Mouse (Mus musculus): ENCODE measurements at regions not wholly inside any gene's neighbourhood (a gene's known extent, or its start where the extent isn't known, plus 50 kb on each side); places are given as distances from the start of the nearest gene placed in this dataset.
A peak's percentile ranks its signal among the peaks of the same experiment; 100 is the strongest.

DNA sequence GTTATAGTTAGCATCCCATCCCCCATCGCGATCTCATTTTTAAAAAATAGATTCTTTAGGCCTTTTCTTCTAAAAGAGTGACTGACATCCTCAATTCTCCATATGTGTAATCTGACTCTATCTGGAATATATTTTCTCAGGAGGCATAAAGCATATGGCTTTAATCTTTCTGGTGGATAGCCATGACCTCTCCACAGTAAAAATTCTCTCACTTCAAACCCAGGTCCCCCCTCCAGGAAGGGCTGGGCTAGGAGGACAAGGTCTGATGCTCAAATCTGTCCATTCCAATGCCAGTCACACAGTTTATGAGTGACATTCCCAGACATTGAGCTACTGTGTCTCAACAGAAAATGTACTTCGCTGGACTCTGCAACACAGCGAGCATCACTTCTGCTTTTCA lies 226.8 kb upstream of the Kdm8 start:
- no peaks in the 10 kb centered on the region for H3K27me3 ChIP-seq (replicated peaks; ENCODE audit: low read depth, poor library complexity, severe bottlenecking)
- peak; percentile 11 for DNase-seq (ENCODE audit: low spot score)
- no peaks in the 10 kb centered on the region for H3K36me3 ChIP-seq (replicated peaks)
- no peak overlapping the region for H3K27ac ChIP-seq (replicated peaks)
- H3K9me3 ChIP-seq: no peaks in the 10 kb centered on the region
- H3K4me3 ChIP-seq: no peak overlapping the region
- WGBS: 87% methylated on average over 4 of the region's 4 CpGs
- H3K4me1 ChIP-seq: peaks cover 15% of the 10 kb centered on the region

DNA sequence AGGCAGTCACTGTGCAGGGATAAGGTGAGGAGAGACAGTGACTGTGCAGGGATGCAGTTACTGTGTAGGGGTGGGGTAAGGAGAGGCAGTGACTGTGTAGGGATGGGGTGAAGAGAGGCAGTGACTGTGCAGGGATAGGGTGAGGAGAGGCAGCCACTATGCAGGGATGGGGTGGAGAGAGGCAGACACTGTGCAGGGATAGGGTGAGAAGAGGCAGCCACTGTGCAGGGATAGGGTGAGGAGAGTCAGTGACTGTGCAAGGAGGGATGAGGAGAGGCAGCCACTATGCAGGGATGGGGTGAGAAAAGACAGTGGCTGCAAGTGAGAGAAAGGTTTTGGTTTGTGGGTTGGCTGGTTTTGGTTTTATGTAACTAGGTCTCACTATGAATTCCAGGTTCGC lies 221.8 kb upstream of the Kdm8 start:
- Histone ChIP-seq H3K36me3 (replicated peaks) (no peaks in the 10 kb centered on the region), H3K27me3 (replicated peaks; ENCODE audit: low read depth, poor library complexity, severe bottlenecking) (no peaks in the 10 kb centered on the region), H3K27ac (replicated peaks) (no peak overlapping the region), H3K4me3 (no peak overlapping the region), H3K4me1 (peaks cover 5% of the 10 kb centered on the region), H3K9me3 (no peaks in the 10 kb centered on the region)
- DNase-seq (ENCODE audit: low spot score): no peak
- WGBS: 89% methylated on average over 1 of the region's 1 CpGs

DNA sequence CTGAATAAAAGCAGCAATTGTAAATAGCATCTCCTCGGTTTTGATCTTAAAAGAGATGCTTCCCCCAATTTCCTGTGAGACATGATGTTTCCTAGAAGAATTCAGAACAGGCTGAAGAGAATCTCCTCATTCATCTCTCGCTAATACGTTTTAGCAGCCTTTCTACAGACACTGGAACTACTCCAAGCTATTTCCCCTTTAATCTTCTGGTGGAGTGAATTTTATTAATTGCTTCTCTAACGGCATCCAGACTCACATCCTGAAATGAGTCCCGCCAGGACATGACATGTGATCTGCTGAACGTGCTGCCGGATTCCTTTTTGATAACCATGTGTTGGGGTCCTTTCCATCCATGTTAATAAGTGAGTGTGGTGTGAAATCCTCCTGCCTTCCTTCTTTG lies 209.6 kb upstream of the Kdm8 start:
- no peak overlapping the region for H3K4me3 ChIP-seq
- no peak overlapping the region for H3K27ac ChIP-seq (replicated peaks)
- WGBS: 72% methylated on average over 7 of the region's 7 CpGs
- no peaks in the 10 kb centered on the region for H3K36me3 ChIP-seq (replicated peaks)
- no peaks in the 10 kb centered on the region for H3K9me3 ChIP-seq
- H3K27me3 ChIP-seq (replicated peaks; ENCODE audit: low read depth, poor library complexity, severe bottlenecking): no peaks in the 10 kb centered on the region
- no peak for DNase-seq (ENCODE audit: low spot score)
- H3K4me1 ChIP-seq: no peaks in the 10 kb centered on the region

DNA sequence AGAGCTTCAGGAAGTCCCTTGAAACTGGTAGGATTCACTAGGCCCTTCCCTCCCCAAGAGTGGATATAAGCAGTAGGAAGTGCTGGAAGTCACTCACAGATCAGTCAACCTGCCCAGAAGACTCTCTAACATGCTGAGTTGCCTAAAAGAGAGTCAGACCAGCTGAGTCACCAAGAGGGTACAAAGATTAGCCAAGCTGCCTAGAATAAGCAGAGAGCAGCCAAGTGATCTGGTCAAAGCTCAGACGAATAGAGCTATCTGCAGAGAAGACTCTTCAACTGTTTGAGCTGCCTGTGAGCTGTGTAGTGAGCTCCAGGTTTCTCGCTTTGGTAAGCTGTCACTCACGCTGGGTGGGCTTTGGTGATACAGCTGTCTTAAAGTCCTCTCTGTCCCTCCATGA lies 207.4 kb upstream of the Kdm8 start:
- DNase-seq (ENCODE audit: low spot score): no peak
- no peaks in the 10 kb centered on the region for H3K27me3 ChIP-seq (replicated peaks; ENCODE audit: low read depth, poor library complexity, severe bottlenecking)
- no peak overlapping the region for H3K4me3 ChIP-seq
- WGBS: 85% methylated on average over 3 of the region's 3 CpGs
- H3K36me3 ChIP-seq (replicated peaks): no peaks in the 10 kb centered on the region
- H3K9me3 ChIP-seq: no peaks in the 10 kb centered on the region
- no peaks in the 10 kb centered on the region for H3K4me1 ChIP-seq
- H3K27ac ChIP-seq (replicated peaks): no peak overlapping the region

DNA sequence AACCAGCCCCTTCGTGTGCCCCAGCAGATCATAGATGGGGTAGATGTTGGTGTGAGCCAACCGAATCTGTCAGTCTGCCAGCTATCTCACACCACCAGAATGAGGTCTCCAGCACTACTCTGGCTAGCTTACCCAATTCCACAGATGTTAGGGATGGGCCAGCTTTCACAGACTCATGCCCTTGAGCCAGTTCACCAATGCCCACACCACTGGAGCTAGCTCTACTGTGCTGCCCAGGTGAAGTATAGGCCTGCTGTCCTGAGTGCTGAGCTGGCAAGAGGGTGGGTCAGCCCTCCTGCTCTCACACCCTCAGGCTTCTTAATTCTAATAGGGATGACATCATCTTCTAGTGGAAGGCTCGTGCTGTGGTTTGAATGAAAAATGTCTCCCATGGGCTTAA lies 201.5 kb upstream of the Kdm8 start:
- H3K27ac ChIP-seq (replicated peaks): no peak overlapping the region
- no peak for DNase-seq (ENCODE audit: low spot score)
- WGBS: 86% methylated on average over 3 of the region's 3 CpGs

DNA sequence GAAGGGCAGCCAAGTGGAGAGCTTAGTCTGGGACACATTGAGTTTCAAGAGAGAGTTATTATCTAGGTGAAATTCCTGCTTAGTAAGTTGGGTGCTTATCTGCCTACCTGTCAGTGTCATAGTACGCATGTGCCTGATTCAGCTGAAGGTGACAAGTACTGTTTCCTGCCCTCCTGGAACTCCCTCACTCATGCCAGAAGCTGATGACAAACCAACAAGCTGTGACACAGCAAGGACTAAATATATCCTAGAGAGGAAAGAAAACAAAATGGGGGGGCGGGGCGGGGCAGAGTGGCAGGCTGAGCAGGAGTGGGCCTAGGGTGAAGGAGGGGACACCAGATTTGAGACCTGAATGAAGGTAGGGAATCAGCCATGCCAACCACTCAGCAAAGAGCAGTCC lies 196.1 kb upstream of the Kdm8 start:
- no peak overlapping the region for H3K4me3 ChIP-seq
- no peak overlapping the region for H3K27ac ChIP-seq (replicated peaks)
- no peak for DNase-seq (ENCODE audit: low spot score)
- no peaks in the 10 kb centered on the region for H3K9me3 ChIP-seq
- peaks cover 9% of the 10 kb centered on the region for H3K4me1 ChIP-seq
- H3K36me3 ChIP-seq (replicated peaks): no peaks in the 10 kb centered on the region
- no peaks in the 10 kb centered on the region for H3K27me3 ChIP-seq (replicated peaks; ENCODE audit: low read depth, poor library complexity, severe bottlenecking)
- 82% methylated on average over 3 of the region's 3 CpGs for WGBS

More for the DNA sequence above, 201.5 kb upstream of the Kdm8 start:
- Histone ChIP-seq H3K27me3 (replicated peaks; ENCODE audit: low read depth, poor library complexity, severe bottlenecking) (no peaks in the 10 kb centered on the region), H3K4me1 (no peaks in the 10 kb centered on the region), H3K4me3 (no peak overlapping the region), H3K36me3 (replicated peaks) (no peaks in the 10 kb centered on the region), H3K9me3 (no peaks in the 10 kb centered on the region)

DNA sequence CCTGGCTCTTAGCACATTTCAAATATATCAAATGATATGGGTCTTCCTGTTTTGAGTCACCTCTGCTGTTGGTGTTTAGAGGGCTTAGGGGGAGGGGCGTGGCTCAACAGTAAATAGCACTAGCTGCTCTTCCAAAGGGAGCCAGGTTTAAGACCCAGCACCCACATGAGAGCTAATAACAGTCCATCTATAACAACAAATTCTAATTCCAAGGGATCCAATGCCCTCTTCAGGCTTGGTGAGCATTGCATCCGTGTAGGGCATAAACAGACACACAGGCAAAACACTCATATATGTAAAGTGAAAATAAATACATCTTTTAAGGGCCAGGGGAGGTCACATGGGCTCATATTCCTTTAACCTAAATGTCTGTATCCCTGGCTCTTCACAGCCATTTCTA lies 194.1 kb upstream of the Kdm8 start:
- no peaks in the 10 kb centered on the region for H3K36me3 ChIP-seq (replicated peaks)
- no peak overlapping the region for H3K4me3 ChIP-seq
- no peaks in the 10 kb centered on the region for H3K27me3 ChIP-seq (replicated peaks; ENCODE audit: low read depth, poor library complexity, severe bottlenecking)
- peaks cover 15% of the 10 kb centered on the region for H3K4me1 ChIP-seq
- no peak for DNase-seq (ENCODE audit: low spot score)
- no peaks in the 10 kb centered on the region for H3K9me3 ChIP-seq
- no peak overlapping the region for H3K27ac ChIP-seq (replicated peaks)
- 74% methylated on average over 2 of the region's 2 CpGs for WGBS

DNA sequence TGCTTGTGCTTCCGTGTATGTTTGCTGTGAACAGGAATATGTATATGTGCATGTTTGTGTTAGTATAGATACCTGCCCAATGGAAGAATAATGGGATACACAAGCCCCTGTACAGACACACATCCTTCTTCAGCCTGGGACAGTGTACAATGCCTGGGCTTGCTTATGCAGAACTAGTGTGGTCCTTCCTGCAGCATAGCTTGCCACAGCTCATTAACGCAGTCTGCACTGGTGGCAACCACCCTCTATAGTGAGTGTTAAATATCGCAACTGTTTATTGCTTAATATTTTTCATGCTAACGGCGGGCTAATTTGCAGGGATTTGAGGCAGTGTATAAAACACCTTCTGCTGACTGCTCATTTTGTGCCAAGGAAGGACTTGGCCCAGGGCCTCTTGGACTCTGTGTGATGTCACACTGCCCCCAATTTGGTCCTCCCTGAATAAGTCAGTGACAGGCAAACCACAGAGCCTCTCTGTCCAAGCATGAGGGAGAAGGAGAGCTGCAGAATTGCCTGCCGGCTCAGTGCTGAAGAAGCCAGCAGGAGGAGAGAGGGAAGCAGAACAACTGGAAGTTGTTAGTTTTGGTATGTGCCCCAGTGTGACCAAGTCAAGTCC lies 193.4 kb upstream of the Kdm8 start:
- DNase-seq (ENCODE audit: low spot score): no peak

DNA sequence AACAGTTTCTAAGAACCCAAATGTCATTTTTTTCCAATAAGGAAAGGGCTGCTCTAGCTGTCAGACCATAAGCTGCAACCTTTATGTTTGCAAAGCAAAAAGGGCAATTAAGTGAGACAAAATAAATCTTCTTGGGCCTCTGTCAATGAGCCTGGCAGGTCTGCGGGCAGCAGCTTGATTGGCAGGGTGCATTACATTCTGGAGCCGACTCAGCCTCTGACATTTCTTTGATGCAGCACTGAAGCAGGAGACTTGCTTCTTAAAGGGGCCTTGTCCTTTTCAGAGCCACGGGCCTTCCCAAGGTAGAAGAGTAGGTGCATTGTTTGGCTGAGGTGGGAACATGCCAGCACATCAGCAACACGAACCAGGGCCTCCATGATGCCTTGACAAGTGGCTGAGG lies 190.2 kb upstream of the Kdm8 start:
- Histone ChIP-seq H3K4me3 (no peak overlapping the region), H3K9me3 (no peaks in the 10 kb centered on the region), H3K36me3 (replicated peaks) (no peaks in the 10 kb centered on the region), H3K27me3 (replicated peaks; ENCODE audit: low read depth, poor library complexity, severe bottlenecking) (no peaks in the 10 kb centered on the region), H3K4me1 (peaks cover 15% of the 10 kb centered on the region), H3K27ac (replicated peaks) (no peak overlapping the region)
- 32% methylated on average over 4 of the region's 4 CpGs for WGBS
- peak; percentile 12 for DNase-seq (ENCODE audit: low spot score)

More for the DNA sequence above, 193.4 kb upstream of the Kdm8 start:
- no peak overlapping the region for H3K27ac ChIP-seq (replicated peaks)
- no peaks in the 10 kb centered on the region for H3K9me3 ChIP-seq
- WGBS: 77% methylated on average over 6 of the region's 6 CpGs
- H3K4me3 ChIP-seq: no peak overlapping the region
- peaks cover 15% of the 10 kb centered on the region for H3K4me1 ChIP-seq
- H3K27me3 ChIP-seq (replicated peaks; ENCODE audit: low read depth, poor library complexity, severe bottlenecking): no peaks in the 10 kb centered on the region
- no peaks in the 10 kb centered on the region for H3K36me3 ChIP-seq (replicated peaks)

DNA sequence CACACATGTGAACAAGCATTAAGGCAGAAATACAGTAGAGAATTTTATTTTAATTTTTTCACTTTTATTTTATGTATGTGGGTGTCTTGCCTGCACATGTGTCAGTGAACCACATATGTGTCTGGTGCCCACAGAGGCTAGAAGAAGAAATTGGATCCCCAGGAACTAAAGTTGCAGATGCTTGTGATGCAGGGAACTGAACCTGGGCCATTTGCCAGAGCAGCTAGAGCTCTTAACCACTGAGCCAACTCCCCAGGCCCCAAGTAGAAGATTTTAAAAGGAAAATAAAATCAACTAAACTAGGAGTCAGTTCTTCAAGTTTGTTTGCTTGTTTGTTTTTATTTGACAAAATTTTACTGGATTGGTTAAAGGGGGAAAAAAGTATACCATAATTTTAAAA lies 185.5 kb upstream of the Kdm8 start:
- Histone ChIP-seq H3K27me3 (replicated peaks; ENCODE audit: low read depth, poor library complexity, severe bottlenecking) (no peaks in the 10 kb centered on the region), H3K27ac (replicated peaks) (no peak overlapping the region), H3K4me3 (no peak overlapping the region), H3K4me1 (peaks cover 11% of the 10 kb centered on the region), H3K36me3 (replicated peaks) (no peaks in the 10 kb centered on the region), H3K9me3 (no peaks in the 10 kb centered on the region)
- DNase-seq (ENCODE audit: low spot score): no peak

DNA sequence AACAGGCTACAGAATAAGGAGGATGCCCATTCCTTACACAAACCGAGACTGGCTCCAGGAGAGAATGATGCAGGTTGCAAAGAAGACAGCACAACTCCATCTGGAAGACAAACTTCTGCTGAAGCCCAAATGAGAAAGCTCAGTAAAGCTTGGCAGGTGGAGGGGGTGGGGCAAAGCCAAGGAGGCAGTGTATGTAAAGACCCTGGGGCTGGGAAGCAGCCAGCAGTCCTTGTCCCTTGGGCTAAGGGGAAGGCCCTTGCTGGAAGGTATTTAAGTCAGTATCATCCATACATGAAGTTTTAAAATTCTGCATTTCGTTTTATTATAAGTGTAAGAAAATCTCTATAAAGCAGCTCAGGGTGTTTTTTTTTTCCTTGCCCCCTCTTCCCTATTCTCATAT lies 182.3 kb upstream of the Kdm8 start:
- no peaks in the 10 kb centered on the region for H3K9me3 ChIP-seq
- WGBS: 71% methylated on average over 2 of the region's 2 CpGs
- no peak overlapping the region for H3K27ac ChIP-seq (replicated peaks)
- no peak for DNase-seq (ENCODE audit: low spot score)
- no peaks in the 10 kb centered on the region for H3K36me3 ChIP-seq (replicated peaks)
- no peak overlapping the region for H3K4me3 ChIP-seq
- H3K27me3 ChIP-seq (replicated peaks; ENCODE audit: low read depth, poor library complexity, severe bottlenecking): no peaks in the 10 kb centered on the region
- H3K4me1 ChIP-seq: peaks cover 7% of the 10 kb centered on the region; the same call in 1 of the 2 replicates

DNA sequence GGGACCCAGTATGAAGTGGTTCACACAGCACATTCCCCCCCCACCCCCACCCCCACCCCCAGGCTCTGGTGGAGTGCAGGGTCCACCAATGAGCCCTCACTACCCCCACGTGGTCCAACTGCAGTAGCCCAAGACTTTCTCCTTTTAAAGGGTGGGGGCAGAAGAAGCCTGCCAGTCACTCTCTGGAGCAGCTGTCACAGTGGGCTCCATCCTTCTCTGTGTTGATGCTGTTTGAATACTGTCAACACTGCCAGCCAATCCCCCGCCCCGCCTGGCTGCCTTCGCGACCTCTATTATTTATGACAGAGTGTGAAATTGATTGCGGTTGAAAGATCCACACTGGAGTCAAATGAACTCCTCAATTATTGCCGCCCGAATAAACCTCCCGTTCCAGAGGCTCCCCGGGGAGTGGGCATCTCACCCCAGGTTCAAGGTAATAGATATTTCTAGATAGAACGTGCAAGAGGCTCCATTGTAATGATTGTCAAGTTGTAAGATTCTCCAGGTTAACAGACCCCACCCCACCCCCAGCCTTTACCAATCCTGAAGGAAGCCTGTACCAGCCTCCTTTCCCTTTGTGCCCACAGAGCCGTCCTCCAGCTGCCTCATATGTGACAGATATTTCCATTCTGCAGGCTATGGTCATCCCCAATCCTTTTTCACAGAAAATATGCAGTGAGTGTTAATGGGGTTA lies 181.7 kb upstream of the Kdm8 start:
- H3K9me3 ChIP-seq: no peaks in the 10 kb centered on the region
- H3K27me3 ChIP-seq (replicated peaks; ENCODE audit: low read depth, poor library complexity, severe bottlenecking): no peaks in the 10 kb centered on the region
- no peaks in the 10 kb centered on the region for H3K36me3 ChIP-seq (replicated peaks)
- WGBS: 60% methylated on average over 12 of the region's 12 CpGs
- peak; percentile 39 for DNase-seq (ENCODE audit: low spot score)
- no peak overlapping the region for H3K4me3 ChIP-seq
- peaks cover 7% of the 10 kb centered on the region; the same call in 1 of the 2 replicates for H3K4me1 ChIP-seq
- H3K27ac ChIP-seq (replicated peaks): no peak overlapping the region

DNA sequence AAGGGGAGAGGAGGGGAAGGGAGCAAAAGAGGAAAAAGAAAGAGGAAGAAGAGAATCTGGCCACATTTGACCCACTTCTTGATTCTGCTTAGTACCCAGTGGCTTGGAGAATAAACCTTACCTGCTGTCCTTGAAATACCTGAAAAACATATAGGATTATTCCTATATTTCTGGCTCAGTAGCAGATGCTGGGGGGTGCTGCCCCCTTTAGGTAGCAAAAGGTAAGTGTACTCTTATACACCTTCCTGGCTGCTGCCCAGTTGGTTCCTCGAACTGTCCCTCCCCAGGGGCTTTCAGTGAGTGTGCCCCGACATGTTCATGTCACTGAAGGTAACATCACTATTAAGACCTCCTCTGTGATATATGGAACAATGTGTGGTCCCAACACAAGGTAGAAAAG lies 180.7 kb upstream of the Kdm8 start:
- Histone ChIP-seq H3K9me3 (no peaks in the 10 kb centered on the region), H3K4me1 (peaks cover 7% of the 10 kb centered on the region; the same call in 1 of the 2 replicates), H3K27me3 (replicated peaks; ENCODE audit: low read depth, poor library complexity, severe bottlenecking) (no peaks in the 10 kb centered on the region), H3K27ac (replicated peaks) (no peak overlapping the region), H3K4me3 (no peak overlapping the region), H3K36me3 (replicated peaks) (no peaks in the 10 kb centered on the region)
- no peak for DNase-seq (ENCODE audit: low spot score)
- 68% methylated on average over 2 of the region's 2 CpGs for WGBS

Measured in embryonic facial prominence, embryonic 10.5 days (tissue).